Mouse (Mus musculus) hindbrain, embryonic 13.5 days (tissue): ENCODE results near the gene Tbc1d1. TPM values are rescaled to one million over a fixed set of nuclear protein-coding genes. Genes with fewer than 3 reads are reported as not detected.
A peak's percentile ranks its signal among the peaks of the same experiment; 100 is the strongest.
"Not testable (repeated sequence)": the region's sequence is repeated elsewhere in the genome, so short reads cannot be mapped to it uniquely, and the experiment has no call there.

Experiments used
- ATAC-seq: fragments of 200-750 bp; cut with Nextera tagmentation; 2 replicates; pipeline ENCODE4 v1.8.0; 2017; ENCODE audit warnings: moderate TSS enrichment; ENCODE audit not compliant: low FRiP score
- H3K27ac ChIP-seq: fragments of 300-500 bp; sonication (generic); 2 replicates; pipeline ENCODE4 v1.5.1; 2015; ENCODE audit warnings: inconsistent platforms, mild to moderate bottlenecking, moderate library complexity
- H3K27me3 ChIP-seq: fragments of 300-500 bp; sonication (generic); 2 replicates; pipeline ENCODE4 v1.6.1; 2015; ENCODE audit warnings: mild to moderate bottlenecking, inconsistent platforms
- H3K36me3 ChIP-seq: fragments of 300-500 bp; sonication (generic); 2 replicates; pipeline ENCODE4 v1.6.1; 2015; ENCODE audit warnings: mild to moderate bottlenecking, inconsistent platforms
- H3K4me1 ChIP-seq: fragments of 300-500 bp; sonication (generic); replicated peaks from 2 replicates; pipeline ENCODE4 v1.6.1; 2015; ENCODE audit warnings: inconsistent platforms
- H3K4me2 ChIP-seq: fragments of 300-500 bp; sonication (generic); 2 replicates; pipeline ENCODE4 v1.6.1; 2015; ENCODE audit warnings: inconsistent platforms, mild to moderate bottlenecking, moderate library complexity
- H3K4me3 ChIP-seq: fragments of 300-500 bp; sonication (generic); 2 replicates; pipeline ENCODE4 v1.5.1; 2015; ENCODE audit warnings: mild to moderate bottlenecking, inconsistent platforms
- H3K9ac ChIP-seq: fragments of 300-500 bp; sonication (generic); 2 replicates; pipeline ENCODE4 v1.6.1; 2015; ENCODE audit warnings: mild to moderate bottlenecking, inconsistent platforms
- H3K9me3 ChIP-seq: fragments of 300-500 bp; sonication (generic); 2 replicates; pipeline ENCODE4 v1.6.1; 2016; ENCODE audit warnings: inconsistent platforms
- WGBS: fragments of 180-500 bp; shearing (Covaris S2); methylation state at CpG from one replicate; pipeline ENCODE4 v1.1.7; 2015; 5-methylcytosine and 5-hydroxymethylcytosine counted together
- polyA plus RNA-seq: library from polyadenylated mRNA; unstranded; fragments of >200 nt; fragmentation: Nextera tagmentation; extraction: Ambion mirVana; gene quantifications from 2 replicates; pipeline ENCODE4 v1.2.1, GENCODE M21; 2015

The Tbc1d1 gene
- polyA plus RNA-seq, 1 experiment from 2014 or later = 14.5 TPM

DNA sequence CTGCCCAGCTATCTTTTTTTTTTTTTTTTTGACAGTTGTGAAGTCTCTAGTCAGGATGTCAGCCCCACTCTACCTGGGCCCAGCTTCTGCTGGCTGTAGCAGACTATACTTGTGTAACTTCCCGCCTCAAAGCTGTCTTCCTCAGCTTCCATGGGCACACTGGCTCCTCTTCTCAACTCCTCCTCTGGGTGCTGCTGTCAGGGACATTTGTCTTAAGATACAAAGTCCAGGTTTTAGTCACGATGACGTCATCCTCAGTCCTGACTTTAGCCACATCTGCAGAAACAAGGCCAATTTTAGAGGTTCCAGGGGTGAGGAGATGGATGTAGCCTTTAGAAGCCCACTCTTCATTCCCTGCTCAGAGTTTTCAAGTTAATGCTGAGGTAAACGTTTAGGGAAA, 167.2 kb downstream of the Tbc1d1 start:
- Histone ChIP-seq H3K9ac (no peak overlapping the region), H3K4me2 (no peak overlapping the region), H3K36me3 (peaks cover 21% of the 10 kb centered on the region), H3K4me3 (no peak overlapping the region), H3K27ac (no peak overlapping the region), H3K4me1 (peaks cover 32% of the 10 kb centered on the region), H3K27me3 (no peaks in the 10 kb centered on the region), H3K9me3 (no peaks in the 10 kb centered on the region)
- WGBS = 90% methylated on average over 4 of the region's 4 CpGs
- no peak for ATAC-seq

DNA sequence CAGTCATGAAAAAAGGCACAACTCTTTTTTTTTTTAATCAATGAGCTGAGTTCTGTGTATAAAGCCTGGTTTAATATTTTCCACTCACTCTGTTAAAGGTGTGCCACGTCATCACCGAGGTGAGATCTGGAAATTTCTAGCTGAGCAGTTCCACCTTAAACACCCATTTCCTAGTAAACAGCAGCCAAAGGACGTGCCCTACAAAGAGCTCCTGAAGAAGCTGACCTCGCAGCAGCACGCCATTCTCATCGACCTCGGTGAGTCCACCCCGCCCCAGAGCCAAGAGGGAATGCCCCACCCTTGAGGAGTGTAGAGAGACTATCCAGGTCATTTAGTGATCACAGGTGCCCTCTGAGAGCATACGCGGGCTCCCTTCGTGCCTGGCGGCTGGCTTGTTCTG, 168.2 kb downstream of the Tbc1d1 start:
- no peak overlapping the region for H3K9ac ChIP-seq
- H3K27ac ChIP-seq = peak overlapping the region; percentile 52; the same call in 1 of the 2 replicates
- no peak for ATAC-seq

DNA sequence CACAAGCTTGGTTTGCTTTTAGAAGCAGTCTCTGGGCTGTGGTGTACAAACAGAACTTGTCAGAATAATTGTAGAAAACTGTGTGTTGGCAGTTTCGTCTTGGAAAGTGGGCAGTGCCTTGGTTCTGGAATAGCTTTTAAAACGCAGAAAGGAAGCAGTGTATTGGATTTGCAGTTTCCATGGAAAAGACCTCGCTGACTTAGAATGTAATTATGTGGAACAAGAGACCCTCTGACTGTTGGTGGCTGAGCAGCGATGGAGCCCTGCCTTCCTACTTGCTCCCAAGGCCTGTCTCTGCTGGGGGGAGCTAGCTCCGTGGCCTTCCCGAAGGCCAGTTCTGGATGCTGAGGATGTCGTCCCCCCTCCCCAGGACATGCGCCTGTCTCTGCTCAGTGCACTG, 168.8 kb downstream of the Tbc1d1 start:
- Histone ChIP-seq H3K4me3 (no peak overlapping the region), H3K36me3 (peaks cover 26% of the 10 kb centered on the region), H3K9me3 (no peaks in the 10 kb centered on the region), H3K9ac (no peak overlapping the region), H3K27ac (peak overlapping the region; percentile 52), H3K4me1 (peaks cover 33% of the 10 kb centered on the region), H3K27me3 (no peaks in the 10 kb centered on the region), H3K4me2 (no peak overlapping the region)
- ATAC-seq = 0 out of 2 replicates have a peak, but pooled peaks have one; percentile 25
- WGBS = 61% methylated on average over 8 of the region's 8 CpGs

More for the DNA sequence above, 168.2 kb downstream of the Tbc1d1 start:
- H3K9me3 ChIP-seq = no peaks in the 10 kb centered on the region
- no peak overlapping the region for H3K4me3 ChIP-seq
- no peaks in the 10 kb centered on the region for H3K27me3 ChIP-seq
- H3K36me3 ChIP-seq = peaks cover 27% of the 10 kb centered on the region
- peaks cover 32% of the 10 kb centered on the region for H3K4me1 ChIP-seq
- WGBS = 88% methylated on average over 12 of the region's 12 CpGs
- H3K4me2 ChIP-seq = no peak overlapping the region

DNA sequence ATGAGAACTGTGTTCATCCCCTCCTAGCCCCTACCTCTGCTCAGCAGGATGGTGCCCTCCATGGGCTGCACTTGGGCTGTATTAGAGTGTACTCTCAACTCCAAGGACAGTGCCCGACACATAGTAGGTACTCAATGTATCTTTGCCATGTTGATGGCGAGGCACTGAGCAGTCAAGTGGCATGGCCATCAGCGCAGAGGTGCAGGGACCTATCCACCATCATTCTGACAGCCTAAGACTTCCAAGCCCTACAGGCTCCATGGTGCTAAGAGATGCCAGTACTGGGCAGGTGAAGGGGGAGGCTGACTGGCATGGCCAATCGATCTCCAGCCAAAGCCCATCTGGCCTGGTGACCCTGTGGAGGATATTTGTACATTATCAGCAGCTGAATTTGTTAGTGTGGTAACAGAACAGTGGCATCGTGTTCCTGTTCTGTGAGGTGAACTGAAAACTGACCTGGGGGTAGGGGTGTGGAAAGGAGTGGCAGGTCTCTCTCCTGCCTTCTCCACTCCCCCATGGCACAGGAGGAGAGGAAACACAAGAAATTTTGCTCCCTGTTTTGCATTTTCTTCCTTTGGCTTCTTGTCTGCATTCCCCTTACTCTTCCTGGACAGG, 169.7 kb downstream of the Tbc1d1 start:
- no peaks in the 10 kb centered on the region for H3K27me3 ChIP-seq
- H3K9me3 ChIP-seq = no peaks in the 10 kb centered on the region
- no peak overlapping the region for H3K4me2 ChIP-seq
- H3K9ac ChIP-seq = peak overlapping the region; percentile 39; the same call in 1 of the 2 replicates
- no peak for ATAC-seq
- H3K27ac ChIP-seq = 0 out of 2 replicates have a peak overlapping the region, but pooled peaks have one; percentile 71
- peaks cover 19% of the 10 kb centered on the region for H3K36me3 ChIP-seq
- no peak overlapping the region for H3K4me3 ChIP-seq
- WGBS = 90% methylated on average over 5 of the region's 5 CpGs
- peaks cover 36% of the 10 kb centered on the region for H3K4me1 ChIP-seq

DNA sequence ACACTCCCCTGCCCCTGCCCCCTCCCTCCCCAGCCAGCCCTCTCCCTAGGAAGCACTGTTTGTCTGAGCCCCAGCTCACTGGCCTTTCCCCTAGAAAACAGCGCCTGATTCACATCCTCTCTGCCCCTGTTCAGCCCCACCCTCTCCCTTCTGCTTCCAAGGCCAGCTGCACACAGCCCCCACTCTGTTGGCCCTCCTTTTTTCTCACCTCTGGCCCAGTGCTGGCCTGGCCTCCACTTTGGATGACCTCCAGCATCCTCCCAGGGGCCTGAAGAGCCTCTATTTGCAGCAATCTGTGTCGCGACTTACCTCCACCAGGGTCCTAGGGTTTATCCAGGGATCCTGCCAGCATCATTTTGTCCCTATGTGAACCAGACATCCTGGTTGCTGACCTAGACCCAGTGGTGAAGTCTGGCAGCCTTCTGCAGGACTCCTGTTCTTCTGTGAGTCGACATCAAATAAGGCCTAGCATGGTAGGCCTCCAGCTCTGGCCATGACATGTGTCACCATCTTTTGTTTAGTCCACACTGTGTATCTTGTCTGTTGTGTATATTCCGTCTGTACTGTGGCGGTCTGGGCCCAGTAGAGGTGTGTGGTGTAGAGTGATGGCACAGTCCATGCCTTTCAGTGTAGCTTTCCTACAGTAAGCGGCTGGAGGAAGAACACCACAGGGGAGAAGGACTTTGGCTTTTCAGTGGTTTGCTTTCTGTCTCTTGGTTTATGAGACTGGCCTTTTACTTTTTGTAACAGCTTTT, 170.5 kb downstream of the Tbc1d1 start:
- Histone ChIP-seq H3K9ac (peak overlapping the region; percentile 39; the same call in 1 of the 2 replicates), H3K4me3 (no peak overlapping the region), H3K9me3 (no peaks in the 10 kb centered on the region), H3K36me3 (peaks cover 19% of the 10 kb centered on the region), H3K4me2 (no peak overlapping the region), H3K27ac (peak overlapping the region; percentile 71), H3K4me1 (peaks cover 36% of the 10 kb centered on the region), H3K27me3 (no peaks in the 10 kb centered on the region)
- 67% methylated on average over 7 of the region's 7 CpGs for WGBS
- ATAC-seq = 0 out of 2 replicates have a peak, but pooled peaks have one; percentile 41

DNA sequence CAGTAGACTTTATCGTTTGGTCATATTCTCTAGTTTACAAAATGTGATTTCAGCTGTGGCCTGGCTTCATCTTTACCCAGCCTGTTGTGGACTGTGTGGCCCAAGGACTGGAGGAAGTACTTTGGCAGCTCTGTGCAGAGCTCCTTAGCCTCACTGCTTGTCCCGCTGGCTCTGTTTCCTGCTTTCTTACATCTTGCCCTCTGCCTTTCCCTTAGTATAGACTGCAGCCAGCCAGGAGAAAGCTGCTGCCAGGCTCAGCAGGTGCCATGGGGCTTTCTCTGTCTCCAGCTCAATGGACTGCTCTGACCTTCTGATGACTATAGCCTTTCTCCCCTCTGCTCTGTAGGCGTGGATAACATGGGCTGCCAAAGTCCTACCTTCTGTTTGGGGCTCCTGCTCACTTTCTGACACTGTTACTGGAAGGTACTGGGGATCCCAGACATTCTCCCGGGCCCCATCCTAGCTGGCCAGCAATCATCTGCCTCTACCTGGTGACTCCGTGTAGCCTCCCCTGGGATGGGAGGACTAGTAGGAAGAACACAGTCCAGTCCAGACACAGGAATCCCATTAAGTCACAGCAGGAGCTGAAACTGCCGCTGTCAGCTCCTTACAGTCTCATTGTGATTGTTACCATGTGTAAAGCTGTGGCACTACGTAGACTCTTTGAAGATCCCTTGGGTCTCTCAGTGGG, 171.3 kb downstream of the Tbc1d1 start:
- H3K9ac ChIP-seq = no peak overlapping the region
- no peak overlapping the region for H3K4me3 ChIP-seq
- H3K27ac ChIP-seq = peak overlapping the region; percentile 71
- ATAC-seq = no peak
- H3K9me3 ChIP-seq = no peaks in the 10 kb centered on the region
- no peak overlapping the region for H3K4me2 ChIP-seq
- 58% methylated on average over 7 of the region's 7 CpGs for WGBS
- H3K36me3 ChIP-seq = peaks cover 19% of the 10 kb centered on the region
- H3K27me3 ChIP-seq = no peaks in the 10 kb centered on the region
- H3K4me1 ChIP-seq = peaks cover 36% of the 10 kb centered on the region

DNA sequence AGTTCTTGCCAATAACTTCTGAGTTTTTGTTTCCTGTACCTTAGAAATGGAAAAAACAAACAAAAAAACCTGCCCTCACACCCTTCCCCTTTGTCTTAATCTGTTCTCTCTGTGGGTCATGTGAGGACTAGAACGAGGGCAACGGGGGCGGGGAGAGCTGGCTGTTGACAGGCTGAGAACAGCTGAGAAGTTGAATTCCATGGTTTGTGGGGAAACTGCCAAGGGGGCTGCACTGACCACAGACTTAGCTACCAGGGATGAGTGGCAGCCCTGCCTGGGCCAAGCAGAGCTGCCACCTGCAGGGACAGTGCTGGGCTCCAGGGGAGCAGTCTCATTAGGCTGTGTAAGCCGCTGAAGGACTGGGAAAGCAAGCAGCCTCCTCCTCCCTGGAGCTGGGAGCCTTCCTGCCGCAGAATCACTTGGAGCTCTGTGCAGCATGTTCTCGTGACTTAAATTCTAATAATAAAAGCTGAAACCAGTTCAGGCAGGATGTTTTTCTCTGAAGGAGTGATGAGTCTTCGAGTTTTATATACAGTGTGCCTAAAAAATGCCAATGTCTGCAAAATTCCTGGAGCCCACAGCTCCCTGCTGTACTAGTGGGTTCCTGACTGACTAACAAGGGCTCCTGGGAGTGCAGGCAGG, 180.8 kb downstream of the Tbc1d1 start:
- Histone ChIP-seq H3K36me3 (peaks cover 21% of the 10 kb centered on the region), H3K4me2 (no peak overlapping the region), H3K4me3 (no peak overlapping the region), H3K4me1 (peaks cover 14% of the 10 kb centered on the region), H3K27ac (peak overlapping the region; percentile 75), H3K9me3 (no peaks in the 10 kb centered on the region), H3K27me3 (no peaks in the 10 kb centered on the region), H3K9ac (no peak overlapping the region)
- 39% methylated on average over 7 of the region's 7 CpGs for WGBS
- ATAC-seq = peak; percentile 82

DNA sequence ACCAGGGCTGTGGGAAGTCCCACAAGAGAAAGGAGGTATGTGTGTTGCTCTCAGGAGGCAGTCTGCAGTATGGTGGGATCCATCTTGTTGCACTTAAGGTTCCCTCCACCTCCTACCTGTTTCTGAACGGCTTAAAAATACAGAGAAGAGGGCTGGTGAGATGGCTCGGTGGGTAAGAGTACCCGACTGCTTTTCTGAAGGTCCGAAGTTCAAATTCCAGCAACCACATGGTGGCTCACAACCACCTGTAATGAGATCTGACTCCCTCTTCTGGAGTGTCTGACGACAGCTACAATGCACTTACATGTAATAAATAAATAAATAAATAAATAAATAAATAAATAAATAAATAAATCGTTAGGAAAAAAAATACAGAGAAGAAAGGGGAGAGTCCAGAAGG, 182.7 kb downstream of the Tbc1d1 start:
- not testable (repeated sequence) for H3K27me3 ChIP-seq, ATAC-seq, H3K4me3 ChIP-seq, H3K9me3 ChIP-seq, H3K4me2 ChIP-seq, H3K9ac ChIP-seq, H3K27ac ChIP-seq
- 78% methylated on average over 6 of the region's 6 CpGs for WGBS
- H3K4me1 ChIP-seq = peaks cover 14% of the 10 kb centered on the region
- peaks cover 12% of the 10 kb centered on the region for H3K36me3 ChIP-seq

DNA sequence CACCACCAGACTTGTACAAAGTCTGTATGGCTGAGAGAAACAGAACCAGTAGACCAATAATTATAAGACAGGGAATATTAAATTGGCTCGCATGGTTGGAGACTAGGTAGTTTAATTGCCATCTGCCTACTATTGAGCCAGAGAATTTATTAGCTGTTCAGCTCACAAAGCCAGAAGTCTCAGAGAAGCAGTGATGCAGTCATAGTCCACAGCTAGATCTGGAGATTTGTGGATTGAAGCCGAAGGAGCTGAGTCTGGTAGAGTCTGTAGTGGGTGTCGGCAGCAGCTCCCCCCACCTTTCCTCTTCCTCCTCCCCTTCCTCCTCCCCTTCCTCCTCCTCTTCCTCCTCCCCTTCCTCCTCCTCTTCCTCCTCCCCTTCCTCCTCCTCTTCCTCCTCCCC, 184.3 kb downstream of the Tbc1d1 start:
- Histone ChIP-seq H3K27ac (no peak overlapping the region), H3K27me3 (no peaks in the 10 kb centered on the region), H3K36me3 (peaks cover 4% of the 10 kb centered on the region; the same call in 1 of the 2 replicates), H3K9me3 (no peaks in the 10 kb centered on the region), H3K4me2 (no peak overlapping the region), H3K9ac (no peak overlapping the region), H3K4me3 (no peak overlapping the region), H3K4me1 (peaks cover 28% of the 10 kb centered on the region)
- no peak for ATAC-seq
- WGBS = 85% methylated on average over 3 of the region's 3 CpGs

DNA sequence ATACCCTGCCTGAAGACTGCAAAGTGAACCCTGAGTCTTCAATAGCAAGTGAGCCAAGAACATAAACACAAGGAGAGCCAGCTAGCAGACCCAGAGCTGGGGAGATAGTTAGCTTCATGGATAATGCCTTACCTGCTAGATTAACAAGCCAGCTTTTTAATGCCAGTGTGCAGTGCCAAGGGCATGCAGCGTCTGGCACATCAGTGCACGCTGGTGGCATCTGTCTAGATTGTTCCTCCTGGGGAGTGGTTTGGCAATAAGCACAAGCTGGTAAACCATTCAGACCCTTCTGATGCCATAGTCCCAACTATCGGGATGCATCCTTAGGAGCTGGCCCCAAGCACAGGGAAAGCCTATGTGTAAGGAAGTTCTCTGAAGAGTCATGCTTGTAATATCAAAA, 185.6 kb downstream of the Tbc1d1 start:
- no peak overlapping the region for H3K9ac ChIP-seq
- no peak overlapping the region for H3K4me3 ChIP-seq
- H3K36me3 ChIP-seq = no peaks in the 10 kb centered on the region
- H3K4me2 ChIP-seq = no peak overlapping the region
- no peaks in the 10 kb centered on the region for H3K9me3 ChIP-seq
- ATAC-seq = no peak
- H3K27me3 ChIP-seq = no peaks in the 10 kb centered on the region
- H3K27ac ChIP-seq = no peak overlapping the region
- WGBS = 87% methylated on average over 3 of the region's 3 CpGs
- peaks cover 36% of the 10 kb centered on the region for H3K4me1 ChIP-seq

DNA sequence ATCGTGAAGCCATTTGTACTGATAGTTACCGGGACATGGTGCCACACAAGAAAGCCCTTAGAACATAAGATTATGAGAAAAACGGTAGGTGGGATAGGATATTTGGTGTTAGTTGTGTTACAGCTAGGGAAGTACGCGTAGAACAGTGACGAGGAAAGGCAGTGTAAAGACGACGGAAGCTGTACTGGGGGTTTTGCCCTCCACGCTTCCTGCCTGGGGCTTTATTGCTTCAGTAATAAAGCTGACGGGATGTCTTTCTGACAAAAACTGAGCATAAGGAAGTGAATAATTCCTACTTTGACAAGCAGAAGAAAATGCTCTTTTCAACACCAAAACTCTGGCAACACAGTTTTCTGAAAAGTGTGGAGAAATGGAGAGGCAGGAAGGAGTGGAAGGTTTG, 186.0 kb downstream of the Tbc1d1 start:
- peaks cover 32% of the 10 kb centered on the region for H3K4me1 ChIP-seq
- no peak overlapping the region for H3K4me3 ChIP-seq
- H3K9ac ChIP-seq = no peak overlapping the region
- H3K27ac ChIP-seq = no peak overlapping the region
- H3K9me3 ChIP-seq = no peaks in the 10 kb centered on the region
- no peak overlapping the region for H3K4me2 ChIP-seq
- no peaks in the 10 kb centered on the region for H3K27me3 ChIP-seq
- 88% methylated on average over 10 of the region's 10 CpGs for WGBS
- no peak for ATAC-seq
- H3K36me3 ChIP-seq = no peaks in the 10 kb centered on the region
